Mouse (Mus musculus) heart, embryonic 15.5 days (tissue): Measurements from ENCODE around the gene Mymk. TPM values are rescaled to one million over a fixed set of nuclear protein-coding genes. Genes with fewer than 3 reads are reported as not detected.

Experiments
- ATAC-seq: fragments of 200-750 bp; cut with Nextera tagmentation; replicated peaks from 2 replicates; pipeline ENCODE4 v1.8.0; 2017; ENCODE audit warnings: low read depth, moderate TSS enrichment; ENCODE audit not compliant: insufficient number of reproducible peaks, insufficient read depth, low FRiP score
- H3K27ac ChIP-seq: fragments of 300-500 bp; sonication (generic); 2 replicates; pipeline ENCODE4 v1.5.1; 2015; ENCODE audit warnings: mild to moderate bottlenecking, inconsistent platforms
- H3K27me3 ChIP-seq: fragments of 300-500 bp; sonication (generic); 2 replicates; pipeline ENCODE4 v1.6.1; 2015; ENCODE audit warnings: inconsistent platforms
- H3K36me3 ChIP-seq: fragments of 300-500 bp; sonication (generic); 2 replicates; pipeline ENCODE4 v1.6.1; 2015; ENCODE audit warnings: mild to moderate bottlenecking, inconsistent platforms
- H3K4me1 ChIP-seq: fragments of 300-500 bp; sonication (generic); replicated peaks from 2 replicates; pipeline ENCODE4 v1.6.1; 2015; ENCODE audit warnings: inconsistent platforms
- H3K4me2 ChIP-seq: fragments of 300-500 bp; sonication (generic); 2 replicates; pipeline ENCODE4 v1.6.1; 2015; ENCODE audit warnings: inconsistent platforms, mild to moderate bottlenecking, moderate library complexity
- H3K4me3 ChIP-seq: fragments of 300-500 bp; sonication (generic); 2 replicates; pipeline ENCODE4 v1.5.1; 2015; ENCODE audit warnings: mild to moderate bottlenecking, inconsistent platforms
- H3K9ac ChIP-seq: fragments of 300-500 bp; sonication (generic); 2 replicates; pipeline ENCODE4 v1.6.1; 2015; ENCODE audit warnings: mild to moderate bottlenecking, inconsistent platforms
- H3K9me3 ChIP-seq: fragments of 300-500 bp; sonication (generic); replicated peaks from 2 replicates; pipeline ENCODE4 v1.6.1; 2016; ENCODE audit warnings: inconsistent platforms
- WGBS: fragments of 180-500 bp; shearing (Covaris S2); methylation state at CpG from one replicate; pipeline ENCODE4 v1.1.7; 2015; ENCODE audit warnings: mixed read lengths; 5-methylcytosine and 5-hydroxymethylcytosine counted together
- polyA plus RNA-seq: library from polyadenylated mRNA; unstranded; fragments of >200 nt; fragmentation: Nextera tagmentation; extraction: Ambion mirVana; gene quantifications from 2 replicates; pipeline ENCODE4 v1.2.1, GENCODE M21; 2015

Gene Mymk
- polyA plus RNA-seq, 1 experiment from 2014 or later = 0.18 TPM

DNA sequence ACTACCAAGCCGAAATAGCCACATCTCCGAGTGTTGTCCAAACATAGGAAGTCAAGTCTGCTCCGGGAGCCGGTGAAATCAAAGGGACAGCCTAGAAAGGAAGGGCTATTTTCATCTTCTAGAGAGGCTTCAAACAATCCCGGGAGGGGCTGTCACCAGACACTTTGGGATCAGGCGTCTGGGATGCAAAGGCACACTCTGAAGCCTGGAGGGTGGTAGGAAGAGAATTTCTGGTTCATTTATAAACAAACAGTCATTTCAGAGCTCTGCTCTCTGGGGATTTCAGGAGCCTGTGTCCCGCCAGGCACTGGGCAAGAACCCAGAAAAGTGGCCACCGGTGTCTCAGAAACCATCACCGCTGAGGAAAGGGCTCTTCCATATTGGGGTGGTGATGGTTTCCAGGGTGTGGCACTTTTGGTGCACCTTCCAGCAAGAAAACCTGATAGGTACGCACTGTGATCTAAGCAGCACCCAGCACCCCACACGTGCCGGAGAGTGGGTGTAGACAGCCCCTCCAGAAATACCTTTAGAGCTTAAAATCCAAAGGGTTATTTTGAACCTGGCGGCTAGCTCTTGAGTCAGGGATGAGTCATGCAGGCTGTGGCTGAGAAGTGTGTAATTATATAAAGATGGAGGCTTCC, 24.5 kb upstream of the Mymk start:
- H3K27me3 ChIP-seq = no peaks in the 10 kb centered on the region
- WGBS = 21% methylated on average over 13 of the region's 13 CpGs
- peak overlapping the region; percentile 69 for H3K27ac ChIP-seq
- no peaks in the 10 kb centered on the region for H3K36me3 ChIP-seq
- no peak overlapping the region for H3K4me3 ChIP-seq
- H3K9ac ChIP-seq = no peak overlapping the region
- H3K4me1 ChIP-seq = peaks cover 35% of the 10 kb centered on the region
- peak; percentile 45 for ATAC-seq
- H3K9me3 ChIP-seq = no peaks in the 10 kb centered on the region
- peak overlapping the region; percentile 32 for H3K4me2 ChIP-seq

DNA sequence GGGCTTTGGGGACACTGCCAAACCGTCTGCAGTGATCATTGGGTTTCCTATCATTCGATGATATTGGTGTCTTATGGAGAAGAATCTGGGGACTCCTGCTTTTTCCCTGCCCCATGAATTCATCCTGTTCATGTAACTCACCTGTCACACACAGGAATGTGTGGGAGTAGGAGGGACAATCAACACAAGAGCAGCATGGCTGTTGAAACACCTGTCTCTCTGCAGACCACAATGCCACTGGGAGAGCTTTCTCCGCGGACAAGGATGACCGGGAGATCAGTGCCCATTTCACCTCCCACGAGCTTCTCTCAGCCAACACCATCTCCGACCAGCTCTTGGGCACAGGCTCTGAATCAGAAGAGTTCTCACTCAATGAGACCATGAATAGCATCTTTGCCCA, 23.2 kb upstream of the Mymk start:
- Histone ChIP-seq H3K4me3 (no peak overlapping the region), H3K36me3 (no peaks in the 10 kb centered on the region), H3K4me2 (no peak overlapping the region), H3K27ac (peak overlapping the region; percentile 69; the same call in 1 of the 2 replicates), H3K9me3 (no peaks in the 10 kb centered on the region), H3K27me3 (no peaks in the 10 kb centered on the region), H3K9ac (no peak overlapping the region), H3K4me1 (peaks cover 35% of the 10 kb centered on the region)
- WGBS = 88% methylated on average over 7 of the region's 7 CpGs
- ATAC-seq = no peak

DNA sequence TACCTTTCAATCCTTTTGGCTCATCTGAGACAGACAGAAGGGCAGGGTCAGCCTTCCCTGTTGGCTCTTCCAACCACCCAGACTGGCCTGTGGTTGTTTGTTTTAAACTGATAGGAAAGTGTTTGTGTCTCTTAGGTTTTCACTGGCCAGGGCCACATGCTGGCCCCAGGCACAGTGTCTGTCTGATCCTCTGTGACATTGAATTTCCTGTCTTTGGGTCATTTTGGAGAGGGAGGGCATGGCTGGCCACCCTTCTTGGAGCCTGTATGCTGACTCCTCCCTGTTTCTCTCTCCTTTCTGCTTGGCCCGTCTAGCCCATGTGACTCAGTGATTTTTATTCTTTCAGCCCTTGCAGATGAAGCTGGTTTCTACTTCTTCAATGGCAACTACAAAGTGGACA, 17.3 kb upstream of the Mymk start:
- no peak overlapping the region for H3K9ac ChIP-seq
- ATAC-seq = no peak
- H3K27me3 ChIP-seq = no peaks in the 10 kb centered on the region
- no peak overlapping the region for H3K4me3 ChIP-seq
- no peak overlapping the region for H3K27ac ChIP-seq
- 68% methylated on average over 1 of the region's 1 CpGs for WGBS
- H3K4me2 ChIP-seq = no peak overlapping the region
- peaks cover 53% of the 10 kb centered on the region for H3K4me1 ChIP-seq
- H3K36me3 ChIP-seq = no peaks in the 10 kb centered on the region
- no peaks in the 10 kb centered on the region for H3K9me3 ChIP-seq

DNA sequence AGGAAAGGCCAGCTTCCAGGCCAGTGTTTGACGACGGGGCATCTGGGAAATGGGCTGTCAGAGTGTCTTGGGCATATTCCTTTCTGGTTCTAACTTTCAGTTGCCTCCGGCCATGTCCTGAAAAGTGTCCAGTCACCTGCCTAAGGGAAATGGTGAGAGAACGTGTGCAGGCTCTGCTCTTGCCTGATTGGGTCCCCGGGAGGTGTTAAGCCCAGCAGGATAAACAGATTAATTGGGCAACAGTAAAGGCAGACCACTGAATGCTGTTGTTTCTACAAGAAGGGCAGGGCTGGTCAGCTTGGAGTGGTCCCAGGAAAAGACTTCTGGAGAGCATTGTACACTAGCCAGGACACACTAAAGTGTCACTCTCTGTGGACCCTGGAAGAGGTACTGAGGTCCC, 16.7 kb upstream of the Mymk start:
- Histone ChIP-seq H3K27me3 (no peaks in the 10 kb centered on the region), H3K9me3 (no peaks in the 10 kb centered on the region), H3K4me2 (no peak overlapping the region), H3K36me3 (no peaks in the 10 kb centered on the region), H3K4me1 (peaks cover 55% of the 10 kb centered on the region), H3K4me3 (no peak overlapping the region), H3K27ac (peak overlapping the region; percentile 71), H3K9ac (no peak overlapping the region)
- WGBS = 62% methylated on average over 5 of the region's 5 CpGs
- ATAC-seq = no peak

DNA sequence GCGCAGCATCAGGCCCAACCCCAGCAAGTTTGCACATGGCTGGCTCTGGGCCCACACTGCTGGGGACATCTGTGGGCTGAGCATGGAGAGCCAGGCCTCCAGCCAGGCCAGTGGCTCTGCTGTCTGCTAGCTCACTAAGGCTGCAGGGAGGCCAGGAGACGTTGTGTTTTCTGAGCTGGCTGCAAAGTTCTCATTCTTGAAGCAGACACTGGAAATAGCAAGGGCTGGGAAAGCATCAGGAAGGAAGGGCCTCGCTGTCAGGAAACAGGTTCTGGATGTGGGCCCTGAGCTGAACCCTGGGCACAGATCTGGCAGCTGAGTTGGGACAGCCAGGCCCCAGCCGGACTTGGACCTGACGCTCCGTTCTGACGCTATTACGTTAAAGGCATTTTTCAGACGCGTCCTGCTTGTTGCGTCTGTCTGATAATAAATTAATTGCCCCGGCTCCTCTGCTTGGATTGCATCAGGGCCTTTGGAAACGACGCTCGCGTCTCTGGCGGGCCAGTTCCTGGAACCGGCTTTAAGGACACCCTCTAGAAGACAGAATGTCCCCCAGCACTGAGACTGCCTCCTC, 16.2 kb upstream of the Mymk start:
- peak overlapping the region; percentile 71 for H3K27ac ChIP-seq
- H3K27me3 ChIP-seq = no peaks in the 10 kb centered on the region
- H3K4me2 ChIP-seq = no peak overlapping the region
- H3K9ac ChIP-seq = no peak overlapping the region
- no peak overlapping the region for H3K4me3 ChIP-seq
- peak; percentile 56 for ATAC-seq
- H3K9me3 ChIP-seq = no peaks in the 10 kb centered on the region
- 52% methylated on average over 18 of the region's 18 CpGs for WGBS
- no peaks in the 10 kb centered on the region for H3K36me3 ChIP-seq
- peaks cover 55% of the 10 kb centered on the region for H3K4me1 ChIP-seq

DNA sequence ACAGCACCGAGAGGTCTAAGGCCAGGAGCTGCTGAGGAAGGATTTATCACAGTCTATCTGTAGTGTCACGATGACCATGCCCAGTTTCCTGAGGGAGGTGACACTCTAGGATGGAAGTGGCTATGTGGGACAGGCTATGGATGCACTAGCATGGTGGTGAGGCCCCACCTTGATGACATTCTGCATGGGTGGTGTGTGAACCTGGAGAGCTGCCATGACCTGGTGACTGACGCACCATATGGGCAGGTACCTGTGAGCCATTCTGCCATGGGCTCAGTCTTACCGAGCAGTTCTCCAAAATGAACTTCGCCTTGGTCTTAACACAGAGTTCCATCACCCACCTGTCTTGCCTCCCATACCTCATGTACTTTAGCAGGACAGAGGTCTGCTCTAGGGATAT, 15.6 kb upstream of the Mymk start:
- ATAC-seq = no peak
- Histone ChIP-seq H3K4me1 (peaks cover 55% of the 10 kb centered on the region), H3K36me3 (no peaks in the 10 kb centered on the region), H3K27me3 (peaks cover 2% of the 10 kb centered on the region; the same call in 1 of the 2 replicates), H3K4me2 (no peak overlapping the region), H3K4me3 (no peak overlapping the region), H3K9me3 (no peaks in the 10 kb centered on the region), H3K9ac (no peak overlapping the region), H3K27ac (peak overlapping the region; percentile 71; the same call in 1 of the 2 replicates)
- 76% methylated on average over 5 of the region's 5 CpGs for WGBS

DNA sequence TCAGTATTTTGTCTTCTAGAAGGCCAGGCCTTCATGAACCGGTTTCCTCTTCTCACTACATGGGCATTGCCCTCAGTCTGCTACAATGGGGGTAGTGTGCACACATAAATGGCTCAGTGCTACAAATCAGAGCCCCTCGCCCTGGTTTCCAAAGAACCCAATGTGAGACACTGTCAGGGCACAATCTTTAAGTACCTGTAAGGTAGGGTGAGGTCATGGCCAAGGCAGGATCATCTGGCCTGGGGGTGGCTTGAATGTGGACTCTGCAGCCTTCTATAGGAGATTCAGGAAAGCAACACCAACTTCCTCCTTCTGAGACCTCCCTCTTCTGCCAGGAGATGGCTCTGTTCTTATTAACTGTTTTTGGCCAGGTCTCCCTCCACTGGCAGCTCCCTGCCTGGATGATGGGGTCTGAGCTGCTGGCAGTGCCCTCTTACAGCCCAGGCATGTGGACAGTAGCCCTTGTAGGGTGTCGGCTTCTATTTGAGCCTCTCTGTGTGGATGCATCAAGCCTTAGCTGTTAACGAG, 14.6 kb upstream of the Mymk start:
- no peak overlapping the region for H3K9ac ChIP-seq
- peaks cover 5% of the 10 kb centered on the region; the same call in 1 of the 2 replicates for H3K27me3 ChIP-seq
- no peak overlapping the region for H3K27ac ChIP-seq
- no peak overlapping the region for H3K4me3 ChIP-seq
- H3K36me3 ChIP-seq = no peaks in the 10 kb centered on the region
- no peak overlapping the region for H3K4me2 ChIP-seq
- ATAC-seq = no peak
- no peaks in the 10 kb centered on the region for H3K9me3 ChIP-seq
- peaks cover 56% of the 10 kb centered on the region for H3K4me1 ChIP-seq
- 76% methylated on average over 4 of the region's 4 CpGs for WGBS

DNA sequence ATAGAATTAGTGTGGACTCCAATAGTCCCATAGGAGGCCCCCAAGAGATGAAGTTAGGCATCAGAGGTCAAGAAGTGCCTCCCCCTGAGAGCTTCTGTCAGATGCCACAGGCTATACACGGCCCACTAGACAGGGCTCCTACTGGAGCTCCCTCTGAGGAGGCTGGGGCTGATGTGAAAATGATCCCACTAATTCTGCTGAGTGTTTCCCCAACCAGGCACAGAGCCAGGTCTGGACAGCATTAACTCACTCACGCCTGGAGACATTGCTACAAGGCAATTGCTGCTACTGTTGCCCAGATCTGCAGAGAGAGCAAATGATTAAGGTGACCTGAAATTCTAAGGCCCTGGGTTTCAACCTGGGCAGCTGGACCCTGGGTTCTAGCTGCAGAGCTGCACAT, 13.8 kb upstream of the Mymk start:
- Histone ChIP-seq H3K9ac (no peak overlapping the region), H3K27me3 (peaks cover 5% of the 10 kb centered on the region; the same call in 1 of the 2 replicates), H3K4me2 (no peak overlapping the region), H3K4me3 (no peak overlapping the region), H3K36me3 (no peaks in the 10 kb centered on the region), H3K27ac (no peak overlapping the region), H3K9me3 (no peaks in the 10 kb centered on the region), H3K4me1 (peaks cover 58% of the 10 kb centered on the region)
- ATAC-seq = no peak
- WGBS = 20% methylated on average over 2 of the region's 2 CpGs

DNA sequence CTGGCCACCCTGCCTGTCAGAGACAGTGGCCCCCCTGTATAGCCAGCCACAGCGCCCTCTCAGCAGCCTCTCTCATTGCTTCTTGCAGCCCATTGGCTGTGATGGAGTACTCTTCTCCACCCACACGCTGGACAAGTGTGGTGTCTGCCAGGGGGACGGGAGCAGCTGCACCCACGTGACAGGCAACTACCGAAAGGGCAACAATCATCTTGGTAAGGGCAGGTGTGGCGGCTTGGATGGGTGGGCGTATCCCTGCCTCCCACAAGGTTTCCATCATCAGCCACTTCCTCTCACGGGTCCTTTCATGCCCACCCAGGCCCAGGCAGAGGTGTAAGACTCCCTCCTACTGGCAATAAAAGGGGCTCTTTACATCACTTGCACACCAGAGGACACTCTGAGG, 13.0 kb upstream of the Mymk start:
- no peaks in the 10 kb centered on the region for H3K9me3 ChIP-seq
- no peak overlapping the region for H3K4me2 ChIP-seq
- H3K27me3 ChIP-seq = peaks cover 10% of the 10 kb centered on the region; the same call in 1 of the 2 replicates
- no peaks in the 10 kb centered on the region for H3K36me3 ChIP-seq
- H3K4me3 ChIP-seq = no peak overlapping the region
- ATAC-seq = no peak
- H3K27ac ChIP-seq = no peak overlapping the region
- no peak overlapping the region for H3K9ac ChIP-seq
- 42% methylated on average over 8 of the region's 8 CpGs for WGBS
- peaks cover 63% of the 10 kb centered on the region for H3K4me1 ChIP-seq

DNA sequence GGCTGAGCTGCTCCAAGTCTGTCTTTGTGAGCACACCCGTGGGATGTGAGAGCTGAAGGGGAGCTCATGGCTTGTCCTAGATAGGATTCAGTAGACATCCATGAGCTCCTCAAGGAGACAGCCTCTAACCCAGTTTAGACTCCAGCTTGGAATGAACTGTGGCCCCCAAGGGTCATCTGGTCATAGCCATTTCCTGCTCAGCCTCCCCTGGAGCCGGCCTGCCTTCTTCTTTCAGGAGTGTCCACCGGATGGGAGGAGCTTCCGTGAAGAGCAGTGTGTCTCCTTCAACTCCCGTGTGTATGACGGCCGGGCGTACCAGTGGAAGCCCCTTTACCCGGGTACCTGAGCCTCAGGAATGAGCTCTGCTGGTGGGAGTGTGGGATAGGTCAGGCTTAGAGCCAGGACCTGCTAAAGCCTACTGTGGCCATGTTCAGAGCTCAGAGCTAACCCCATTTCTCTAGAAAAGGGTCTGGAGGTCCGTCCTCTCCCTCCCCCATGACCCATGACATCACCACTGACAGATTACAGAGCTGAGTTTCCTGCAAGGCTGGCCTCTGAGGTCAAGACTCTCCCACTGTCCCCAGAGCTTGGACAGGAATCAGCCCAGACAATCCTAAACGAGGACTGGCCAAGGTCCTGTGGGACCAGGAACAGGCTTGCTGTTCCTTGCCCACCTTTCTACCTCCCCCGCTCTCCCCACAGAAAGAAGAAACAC, 11.9 kb upstream of the Mymk start:
- Histone ChIP-seq H3K4me3 (no peak overlapping the region), H3K4me2 (no peak overlapping the region), H3K4me1 (peaks cover 67% of the 10 kb centered on the region), H3K9ac (no peak overlapping the region), H3K9me3 (no peaks in the 10 kb centered on the region), H3K27ac (no peak overlapping the region), H3K36me3 (no peaks in the 10 kb centered on the region), H3K27me3 (peaks cover 11% of the 10 kb centered on the region; the same call in 1 of the 2 replicates)
- ATAC-seq = no peak
- 67% methylated on average over 12 of the region's 12 CpGs for WGBS

DNA sequence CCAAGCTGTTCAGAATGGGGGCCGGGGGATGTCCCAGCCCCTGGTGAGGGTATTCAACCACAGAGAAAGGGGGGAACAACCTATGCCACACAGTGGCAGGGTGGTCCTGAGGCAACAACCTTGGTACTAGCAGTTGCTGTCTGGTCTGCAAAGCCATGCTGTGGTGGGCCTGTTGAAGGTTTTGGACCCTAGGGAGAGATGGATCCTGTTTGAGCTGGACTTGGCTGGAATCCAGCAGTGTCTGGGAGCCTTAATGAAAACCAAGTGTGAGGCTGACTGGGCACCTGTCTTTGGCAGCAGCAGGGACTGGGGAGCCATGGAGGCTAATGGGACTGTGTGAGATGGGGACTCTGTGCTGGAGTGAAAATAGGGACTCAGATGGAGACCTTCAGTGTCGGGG, 7.7 kb upstream of the Mymk start:
- no peaks in the 10 kb centered on the region for H3K9me3 ChIP-seq
- H3K36me3 ChIP-seq = no peaks in the 10 kb centered on the region
- ATAC-seq = no peak
- peak overlapping the region; percentile 20; the same call in 1 of the 2 replicates for H3K9ac ChIP-seq
- peaks cover 54% of the 10 kb centered on the region for H3K4me1 ChIP-seq
- peaks cover 11% of the 10 kb centered on the region for H3K27me3 ChIP-seq
- 41% methylated on average over 2 of the region's 2 CpGs for WGBS
- H3K4me3 ChIP-seq = peak overlapping the region; percentile 28
- peak overlapping the region; percentile 51 for H3K4me2 ChIP-seq
- H3K27ac ChIP-seq = peak overlapping the region; percentile 51
